Mouse (Mus musculus) heart, embryonic 11.5 days (tissue): ENCODE results near the gene Dnah5. TPM values are rescaled to one million over a fixed set of nuclear protein-coding genes. Genes with fewer than 3 reads are reported as not detected.

ENCODE experiments used
- ATAC-seq: fragments of 200-750 bp; cut with Nextera tagmentation; replicated peaks from 2 replicates; pipeline ENCODE4 v1.8.0; 2017; ENCODE audit warnings: moderate library complexity; ENCODE audit not compliant: insufficient number of reproducible peaks, low FRiP score, low TSS enrichment
- H3K27ac ChIP-seq: fragments of 300-500 bp; sonication (generic); 2 replicates; pipeline ENCODE4 v1.5.1; 2014; ENCODE audit warnings: mild to moderate bottlenecking, low read depth, low read length
- H3K27me3 ChIP-seq: fragments of 300-500 bp; sonication (generic); 2 replicates; pipeline ENCODE4 v1.6.1; 2014; ENCODE audit warnings: mild to moderate bottlenecking, low read length, mixed read lengths; ENCODE audit not compliant: control insufficient read depth, insufficient read depth
- H3K36me3 ChIP-seq: fragments of 300-500 bp; sonication (generic); 2 replicates; pipeline ENCODE4 v1.6.1; 2014; ENCODE audit warnings: mild to moderate bottlenecking, low read length, moderate library complexity, mixed read lengths; ENCODE audit not compliant: control insufficient read depth, insufficient read depth
- H3K4me1 ChIP-seq: fragments of 300-500 bp; sonication (generic); 2 replicates; pipeline ENCODE4 v1.6.1; 2014; ENCODE audit warnings: low read length; ENCODE audit not compliant: control insufficient read depth, insufficient read depth
- H3K4me2 ChIP-seq: fragments of 300-500 bp; sonication (generic); 2 replicates; pipeline ENCODE4 v1.6.1; 2014; ENCODE audit warnings: mild to moderate bottlenecking, moderate library complexity
- H3K4me3 ChIP-seq: fragments of 300-500 bp; sonication (generic); 2 replicates; pipeline ENCODE4 v1.5.1; 2014; ENCODE audit warnings: low read depth, low read length
- H3K9ac ChIP-seq: fragments of 300-500 bp; sonication (generic); 2 replicates; pipeline ENCODE4 v1.6.1; 2014; ENCODE audit warnings: mild to moderate bottlenecking, low read depth, low read length, moderate library complexity
- H3K9me3 ChIP-seq: fragments of 300-500 bp; sonication (generic); replicated peaks from 2 replicates; pipeline ENCODE4 v1.6.1; 2016; ENCODE audit warnings: low read length; ENCODE audit not compliant: control insufficient read depth
- WGBS: fragments of 180-500 bp; shearing (Covaris S2); extraction: QIAGEN DNeasy Blood & Tissue Kit; methylation state at CpG from one replicate; pipeline ENCODE4 v1.1.7; 2014; ENCODE audit not compliant: insufficient replicate concordance; 5-methylcytosine and 5-hydroxymethylcytosine counted together
- polyA plus RNA-seq: library from polyadenylated mRNA; unstranded; fragments of >200 nt; fragmentation: Nextera tagmentation; extraction: Ambion mirVana; gene quantifications from 2 replicates; pipeline ENCODE4 v1.2.1, GENCODE M21; 2014

Dnah5 gene
- polyA plus RNA-seq, 1 experiment from 2014 or later, result 0.03 TPM

GRCm38 (mm10) chr15:28315812-28316528, 112.4 kb downstream of the Dnah5 start:
- H3K36me3 ChIP-seq, result no peaks in the 10 kb centered on the region
- WGBS, result 29% methylated on average over 6 of the region's 6 CpGs
- H3K9ac ChIP-seq, result no peak overlapping the region
- H3K27ac ChIP-seq, result no peak overlapping the region
- no peak overlapping the region for H3K4me3 ChIP-seq
- no peak for ATAC-seq
- no peaks in the 10 kb centered on the region for H3K4me1 ChIP-seq
- no peaks in the 10 kb centered on the region for H3K9me3 ChIP-seq
- no peaks in the 10 kb centered on the region for H3K27me3 ChIP-seq
- no peak overlapping the region for H3K4me2 ChIP-seq

- 75% methylated on average over 7 of the region's 7 CpGs for WGBS
- no peaks in the 10 kb centered on the region for H3K27me3 ChIP-seq
- H3K4me3 ChIP-seq, result no peak overlapping the region
- H3K9me3 ChIP-seq, result no peaks in the 10 kb centered on the region
- no peaks in the 10 kb centered on the region for H3K36me3 ChIP-seq
- no peak overlapping the region for H3K9ac ChIP-seq
- no peak overlapping the region for H3K27ac ChIP-seq
- no peak for ATAC-seq
- H3K4me2 ChIP-seq, result no peak overlapping the region
- no peaks in the 10 kb centered on the region for H3K4me1 ChIP-seq
Observed at GRCm38 (mm10) chr15:28322533-28322932, 119.0 kb downstream of the Dnah5 start.

- no peak overlapping the region for H3K4me2 ChIP-seq
- WGBS, result 84% methylated on average over 7 of the region's 7 CpGs
- ATAC-seq, result no peak
- no peaks in the 10 kb centered on the region for H3K9me3 ChIP-seq
- H3K36me3 ChIP-seq, result no peaks in the 10 kb centered on the region
- H3K27ac ChIP-seq, result no peak overlapping the region
- no peaks in the 10 kb centered on the region for H3K4me1 ChIP-seq
- no peak overlapping the region for H3K9ac ChIP-seq
- H3K27me3 ChIP-seq, result no peaks in the 10 kb centered on the region
- H3K4me3 ChIP-seq, result no peak overlapping the region
Observed at GRCm38 (mm10) chr15:28326985-28327384, 123.4 kb downstream of the Dnah5 start.

- H3K4me1 ChIP-seq, result no peaks in the 10 kb centered on the region
- ATAC-seq, result no peak
- WGBS, result 81% methylated on average over 9 of the region's 9 CpGs
- no peak overlapping the region for H3K4me2 ChIP-seq
- H3K27me3 ChIP-seq, result no peaks in the 10 kb centered on the region
- H3K36me3 ChIP-seq, result no peaks in the 10 kb centered on the region
- H3K4me3 ChIP-seq, result no peak overlapping the region
- H3K9me3 ChIP-seq, result no peaks in the 10 kb centered on the region
- H3K27ac ChIP-seq, result no peak overlapping the region
- H3K9ac ChIP-seq, result no peak overlapping the region
Observed at GRCm38 (mm10) chr15:28327441-28327840, 123.9 kb downstream of the Dnah5 start.

- no peak for ATAC-seq
- Histone ChIP-seq H3K27ac (no peak overlapping the region), H3K9me3 (no peaks in the 10 kb centered on the region), H3K4me1 (no peaks in the 10 kb centered on the region), H3K9ac (no peak overlapping the region), H3K36me3 (no peaks in the 10 kb centered on the region), H3K27me3 (no peaks in the 10 kb centered on the region), H3K4me3 (no peak overlapping the region), H3K4me2 (no peak overlapping the region)
- WGBS, result 41% methylated on average over 4 of the region's 4 CpGs
Observed at GRCm38 (mm10) chr15:28341151-28341550, 137.6 kb downstream of the Dnah5 start.

GRCm38 (mm10) chr15:28367561-28367960, 164.0 kb downstream of the Dnah5 start:
- H3K4me1 ChIP-seq, result no peaks in the 10 kb centered on the region
- H3K4me3 ChIP-seq, result no peak overlapping the region
- H3K4me2 ChIP-seq, result no peak overlapping the region
- no peak overlapping the region for H3K27ac ChIP-seq
- no peaks in the 10 kb centered on the region for H3K9me3 ChIP-seq
- H3K27me3 ChIP-seq, result no peaks in the 10 kb centered on the region
- H3K36me3 ChIP-seq, result no peaks in the 10 kb centered on the region
- H3K9ac ChIP-seq, result no peak overlapping the region
- WGBS, result 63% methylated on average over 11 of the region's 11 CpGs
- no peak for ATAC-seq

- Histone ChIP-seq H3K36me3 (no peaks in the 10 kb centered on the region), H3K27me3 (no peaks in the 10 kb centered on the region), H3K27ac (no peak overlapping the region), H3K4me3 (no peak overlapping the region), H3K4me1 (no peaks in the 10 kb centered on the region), H3K9me3 (no peaks in the 10 kb centered on the region), H3K9ac (no peak overlapping the region), H3K4me2 (no peak overlapping the region)
- 74% methylated on average over 6 of the region's 6 CpGs for WGBS
- no peak for ATAC-seq
Observed at GRCm38 (mm10) chr15:28370431-28370830, 166.9 kb downstream of the Dnah5 start.

- WGBS, result 60% methylated on average over 2 of the region's 2 CpGs
- ATAC-seq, result no peak
Observed at GRCm38 (mm10) chr15:28371506-28371905, 168.0 kb downstream of the Dnah5 start.

GRCm38 (mm10) chr15:28374394-28374793, 170.8 kb downstream of the Dnah5 start:
- ATAC-seq, result no peak
- no peak overlapping the region for H3K4me3 ChIP-seq
- H3K27ac ChIP-seq, result no peak overlapping the region
- no peak overlapping the region for H3K9ac ChIP-seq
- no peak overlapping the region for H3K4me2 ChIP-seq
- H3K36me3 ChIP-seq, result no peaks in the 10 kb centered on the region
- WGBS, result 87% methylated on average over 1 of the region's 1 CpGs
- H3K4me1 ChIP-seq, result no peaks in the 10 kb centered on the region
- H3K27me3 ChIP-seq, result no peaks in the 10 kb centered on the region
- H3K9me3 ChIP-seq, result no peaks in the 10 kb centered on the region

More at GRCm38 (mm10) chr15:28371506-28371905, 168.0 kb downstream of the Dnah5 start:
- no peak overlapping the region for H3K4me3 ChIP-seq
- H3K27me3 ChIP-seq, result no peaks in the 10 kb centered on the region
- no peak overlapping the region for H3K9ac ChIP-seq
- no peak overlapping the region for H3K4me2 ChIP-seq
- H3K4me1 ChIP-seq, result no peaks in the 10 kb centered on the region
- no peaks in the 10 kb centered on the region for H3K9me3 ChIP-seq
- no peak overlapping the region for H3K27ac ChIP-seq
- no peaks in the 10 kb centered on the region for H3K36me3 ChIP-seq
